Mouse (Mus musculus) layer of hippocampus, postnatal 14 days (tissue): ENCODE results near the gene Hoxa1. TPM values are rescaled to one million over a fixed set of nuclear protein-coding genes. Genes with fewer than 3 reads are reported as not detected.
A peak's percentile ranks its signal among the peaks of the same experiment; 100 is the strongest.

ENCODE experiments used
- DNase-seq, 2 experiments: peaks; one replicate each; pipeline ENCODE4 v3.0.0; 2021 to 2022; ENCODE audit warnings: low spot score in 2 of 2, mixed read lengths in 1 of 2
- total RNA-seq, 2 experiments: library from RNA; stranded (reverse); gene quantifications; 2 replicates each; pipeline ENCODE4 v1.2.3; 2021

The Hoxa1 gene
- total RNA-seq, 2 experiments from 2014 or later, result not detected

GRCm38 (mm10) chr6:52160511-52161335 lies 2.6 kb upstream of the Hoxa1 start:
- no peak for DNase-seq

DNA sequence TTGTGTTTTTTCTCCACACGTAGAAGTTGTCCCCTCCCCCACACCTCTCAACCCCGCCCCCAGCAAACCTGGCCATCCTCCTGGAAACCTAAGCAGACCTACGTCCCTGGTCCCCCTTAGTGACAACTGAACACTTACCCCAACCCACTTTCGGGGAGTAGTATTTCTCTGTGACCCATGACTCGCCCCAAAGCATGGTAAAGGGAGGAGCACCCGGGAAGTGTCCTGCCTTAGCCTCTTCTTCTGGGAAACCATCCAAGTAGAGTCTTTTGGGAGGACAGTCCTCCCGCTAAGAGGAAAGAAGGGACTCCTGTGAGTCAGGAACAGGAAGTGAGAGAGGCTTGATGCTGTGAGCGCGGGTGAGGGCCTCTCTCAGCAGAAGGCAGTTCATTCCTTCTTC lies 1.9 kb upstream of the Hoxa1 start:
- no peak for DNase-seq

DNA sequence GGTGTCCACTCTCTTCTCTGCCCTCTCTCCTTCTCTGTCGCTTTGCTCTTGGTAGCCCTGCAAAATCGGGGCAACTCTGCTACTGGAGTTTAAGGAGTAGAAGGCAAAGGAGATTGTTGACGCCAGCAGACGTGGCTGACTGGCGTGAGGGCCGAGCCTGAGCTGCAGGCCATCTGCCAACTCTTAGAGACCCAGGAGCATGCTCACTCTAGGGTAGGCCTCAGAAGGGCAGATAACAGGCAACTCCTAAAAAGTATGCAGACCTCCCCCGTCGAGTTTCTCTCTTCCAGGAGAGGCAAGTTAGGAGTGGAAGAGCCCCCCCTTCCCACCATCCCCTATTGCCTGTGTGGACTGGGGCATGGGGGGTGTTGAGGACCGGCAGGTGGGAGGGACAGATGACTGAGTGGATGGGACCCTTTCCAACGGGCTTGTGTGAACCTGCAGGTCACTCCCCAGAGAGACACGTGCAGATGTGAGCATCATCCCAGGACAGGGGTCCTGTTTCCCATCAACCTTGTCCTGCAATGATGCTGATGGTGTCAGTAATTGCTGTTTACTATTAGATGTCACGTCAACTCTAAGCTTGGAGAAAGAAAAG lies 1.1 kb upstream of the Hoxa1 start:
- no peak for DNase-seq

- no peak for DNase-seq
Observed at GRCm38 (mm10) chr6:52157466-52158275, 446 bp downstream of the Hoxa1 start.

DNA sequence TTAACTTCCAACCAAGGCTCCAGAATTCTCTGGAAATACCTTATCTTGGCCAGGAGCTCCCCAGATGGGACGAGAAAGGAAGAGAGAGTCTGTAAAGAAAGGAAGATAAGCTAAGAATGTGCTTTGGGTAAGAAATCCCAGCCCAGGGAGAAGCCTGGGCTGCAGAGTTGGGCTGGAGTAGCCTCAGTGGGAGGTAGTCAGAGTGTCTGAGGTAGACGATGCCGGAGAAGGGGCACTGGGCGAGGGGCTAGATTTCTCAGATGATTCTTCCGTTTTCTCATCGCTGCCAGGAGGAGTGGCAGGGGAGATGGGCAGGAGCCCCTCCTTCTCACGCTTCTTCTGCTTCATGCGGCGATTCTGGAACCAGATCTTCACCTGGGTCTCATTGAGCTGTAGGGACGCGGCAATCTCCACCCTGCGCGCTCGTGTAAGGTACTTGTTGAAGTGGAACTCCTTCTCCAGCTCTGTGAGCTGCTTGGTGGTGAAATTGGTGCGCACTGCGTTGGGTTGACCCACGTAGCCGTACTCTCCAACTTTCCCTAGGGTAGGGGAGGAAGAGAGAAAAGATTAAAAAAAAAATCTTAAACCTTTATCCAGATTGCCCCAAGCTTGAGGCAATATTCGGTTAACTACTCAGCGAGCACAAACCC lies 1.4 kb downstream of the Hoxa1 start:
- no peak for DNase-seq

- DNase-seq, result no peak
Observed at GRCm38 (mm10) chr6:52155471-52155870, 2.6 kb downstream of the Hoxa1 start.

- no peak for DNase-seq
Observed at GRCm38 (mm10) chr6:52154044-52154443, 4.1 kb downstream of the Hoxa1 start.

GRCm38 (mm10) chr6:52153270-52153669 lies 4.8 kb downstream of the Hoxa1 start:
- DNase-seq, result no peak

DNA sequence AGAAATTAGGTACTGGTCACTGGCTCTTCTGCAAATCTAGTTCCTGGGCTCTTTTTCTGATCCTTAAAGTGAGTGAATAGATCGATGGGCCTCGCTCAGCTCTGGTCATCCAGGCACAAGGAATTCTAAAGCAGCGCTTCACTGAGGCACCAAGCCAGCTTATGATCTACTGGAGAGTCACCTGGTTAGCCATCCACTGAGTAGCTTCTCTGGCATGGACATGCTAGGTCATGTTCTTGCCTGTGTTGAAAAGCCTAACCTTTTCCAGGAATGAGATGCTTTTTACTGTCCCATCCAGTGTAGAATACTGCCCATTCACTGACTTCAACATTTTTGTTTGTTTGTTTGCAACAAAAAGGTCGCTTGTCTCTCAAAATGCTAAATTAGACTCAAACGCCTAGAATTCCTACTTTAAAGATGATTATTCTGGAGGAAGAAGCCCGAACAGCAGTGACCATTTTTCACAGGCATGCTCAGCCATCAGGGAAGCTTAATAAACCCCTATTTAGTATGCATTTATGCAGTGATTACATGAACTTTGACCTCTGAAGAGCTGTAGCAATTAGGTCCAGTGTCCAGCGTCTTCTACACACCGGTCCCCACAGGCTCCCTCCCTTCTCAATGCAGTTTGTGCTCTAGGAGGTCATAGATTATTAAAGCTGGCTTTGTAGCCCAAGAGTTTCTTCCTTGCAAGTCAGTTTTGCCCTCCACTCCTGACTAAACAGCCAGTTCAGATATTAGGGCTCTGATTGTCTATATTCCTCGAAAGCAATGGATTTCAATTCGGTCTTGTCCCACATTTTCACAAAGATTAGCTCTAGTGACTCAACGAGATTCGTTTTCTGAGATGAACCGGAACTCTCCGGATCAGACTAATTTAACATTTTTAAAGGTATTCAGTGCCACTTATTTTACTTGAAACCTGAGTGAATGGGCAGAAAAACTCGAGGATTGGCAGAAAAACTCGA lies 5.6 kb downstream of the Hoxa1 start:
- DNase-seq, result no peak

DNA sequence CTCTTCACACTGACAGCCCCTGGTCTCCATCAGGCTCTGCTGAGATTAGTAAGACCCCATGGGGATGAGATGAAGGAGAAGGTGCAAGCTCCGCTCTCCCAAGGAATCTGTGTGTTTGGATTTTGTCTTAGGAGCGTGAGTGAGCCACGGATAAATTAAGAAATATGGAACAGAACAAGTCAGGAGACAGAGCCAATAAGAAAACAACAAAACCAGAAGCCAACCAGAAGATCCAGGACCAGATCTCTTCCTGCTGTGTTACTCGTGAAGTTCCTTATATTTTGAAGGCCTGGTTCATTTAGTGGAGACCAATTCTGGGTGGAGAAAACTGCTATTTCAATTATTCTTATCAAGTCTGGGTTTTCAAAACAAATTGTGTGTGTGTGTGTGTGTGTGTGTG lies 6.5 kb downstream of the Hoxa1 start:
- DNase-seq, result no peak

DNA sequence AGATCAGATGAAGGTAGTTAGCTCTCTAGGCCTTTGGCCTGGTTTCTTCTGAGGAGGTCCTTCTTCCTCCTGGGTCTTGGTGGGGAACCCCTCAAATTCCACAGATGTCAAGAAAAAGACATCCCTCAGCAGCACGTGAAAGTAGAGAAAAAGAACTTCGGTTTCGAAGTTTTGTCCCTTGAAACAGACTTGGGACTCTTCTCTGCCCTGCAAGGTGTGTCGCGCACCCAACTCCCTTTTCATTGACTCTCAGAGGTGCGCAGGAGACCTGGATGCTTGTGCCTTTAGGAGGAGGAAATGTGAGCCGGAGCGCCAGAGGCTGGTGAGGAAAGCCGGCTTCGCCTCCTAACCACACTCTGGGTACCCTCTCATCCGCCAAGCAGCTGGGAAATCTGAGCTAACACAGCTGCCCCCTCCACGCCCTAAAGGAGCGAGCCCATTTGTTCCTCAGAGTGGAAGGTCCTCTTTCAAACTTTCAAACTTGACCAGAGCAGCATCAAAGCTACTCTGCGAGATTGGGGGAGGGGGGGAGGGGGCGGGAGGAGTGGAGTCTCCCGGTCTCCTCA lies 7.6 kb downstream of the Hoxa1 start:
- no peak for DNase-seq

- DNase-seq, result no peak
Observed at GRCm38 (mm10) chr6:52139115-52139514, 19.0 kb downstream of the Hoxa1 start.

GRCm38 (mm10) chr6:52138576-52138975 lies 19.5 kb downstream of the Hoxa1 start:
- no peak for DNase-seq

DNA sequence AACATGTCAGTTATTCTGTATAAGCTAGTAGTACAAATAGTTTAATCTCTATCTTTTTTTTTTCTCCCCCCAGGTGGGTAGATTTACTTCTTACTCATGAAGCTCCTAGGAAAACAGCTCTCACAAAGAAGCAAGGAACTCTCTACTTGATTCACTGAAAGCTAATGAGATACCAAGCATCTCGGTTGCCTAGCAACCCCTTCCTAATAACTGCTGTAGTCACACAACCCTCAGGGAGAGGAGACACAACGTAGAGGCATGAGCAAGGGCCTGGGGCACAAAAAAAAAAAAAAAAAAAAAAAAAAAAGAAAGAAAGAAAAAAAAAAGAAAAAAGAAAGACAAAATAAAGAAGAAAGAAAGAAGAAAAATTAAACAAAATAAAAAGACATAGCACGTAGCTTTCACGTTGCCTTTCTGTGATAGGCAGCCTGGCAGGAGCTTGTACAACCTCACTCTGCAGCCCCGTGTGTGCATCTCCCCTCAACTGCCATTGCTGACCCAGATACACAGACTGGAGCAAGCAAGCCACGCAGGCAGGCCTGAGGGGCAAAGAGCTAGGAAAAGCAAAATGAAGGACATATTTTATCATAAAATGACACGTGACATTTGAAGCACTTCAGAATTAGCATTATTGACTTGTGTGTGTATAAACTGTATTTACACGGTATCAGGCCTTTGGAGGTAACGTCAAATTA lies 20.1 kb downstream of the Hoxa1 start:
- DNase-seq, result no peak

DNA sequence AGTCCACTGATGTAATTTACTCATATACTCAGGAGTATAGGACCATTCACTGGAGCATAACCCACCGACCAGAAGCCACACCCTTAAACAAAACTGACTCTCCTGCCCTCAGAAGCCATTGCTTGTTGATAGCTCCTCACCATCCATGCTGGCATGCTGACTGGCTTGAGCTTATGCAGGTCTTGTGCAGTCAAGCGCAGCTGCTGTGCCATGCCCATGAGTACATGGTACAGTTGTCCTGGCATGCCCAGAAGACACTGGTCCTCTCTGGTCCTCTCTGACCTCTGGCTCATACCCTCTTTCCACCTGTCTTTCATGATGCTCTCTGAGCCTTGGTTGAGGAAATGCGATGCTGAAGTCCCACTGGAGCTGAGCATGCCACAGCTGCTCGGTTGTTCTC lies 34.4 kb downstream of the Hoxa1 start:
- DNase-seq, result no peak

- DNase-seq, result no peak
Observed at GRCm38 (mm10) chr6:52121173-52121572, 36.9 kb downstream of the Hoxa1 start.

DNA sequence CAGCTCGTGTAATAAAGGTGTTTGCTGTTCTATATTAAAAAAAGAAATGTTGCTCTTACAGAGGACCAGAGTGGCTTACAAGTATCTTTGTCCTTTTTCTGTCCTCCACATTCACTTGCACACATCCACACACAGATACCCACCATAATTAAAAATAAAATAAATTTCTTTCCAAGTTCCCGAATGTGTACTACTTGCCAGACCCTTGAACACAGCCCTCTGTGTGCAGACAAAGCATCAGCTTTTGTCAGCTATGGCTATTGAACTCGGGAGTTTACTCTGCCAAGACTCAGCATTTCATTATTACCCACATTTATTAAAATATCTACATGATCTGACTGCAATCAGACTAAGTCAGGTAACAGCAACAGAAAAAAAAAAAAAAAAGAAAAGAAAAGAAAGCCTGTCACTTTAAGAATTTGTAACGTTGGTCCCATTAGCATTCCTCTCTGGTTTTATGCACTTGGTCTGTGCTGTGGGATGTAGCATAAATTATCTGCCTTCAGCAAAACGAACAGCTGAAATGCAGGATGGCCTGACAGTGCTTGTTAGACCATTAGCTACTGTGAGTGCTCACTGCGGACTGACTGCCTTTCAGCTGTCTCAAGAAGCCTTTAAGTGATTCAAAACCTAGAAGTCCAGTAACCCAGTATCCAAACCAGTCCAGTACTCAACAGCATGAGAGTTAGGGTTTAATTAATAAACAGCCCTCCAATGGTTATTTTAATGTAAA lies 39.0 kb downstream of the Hoxa1 start:
- peak; percentile 7 to 35 for DNase-seq

DNA sequence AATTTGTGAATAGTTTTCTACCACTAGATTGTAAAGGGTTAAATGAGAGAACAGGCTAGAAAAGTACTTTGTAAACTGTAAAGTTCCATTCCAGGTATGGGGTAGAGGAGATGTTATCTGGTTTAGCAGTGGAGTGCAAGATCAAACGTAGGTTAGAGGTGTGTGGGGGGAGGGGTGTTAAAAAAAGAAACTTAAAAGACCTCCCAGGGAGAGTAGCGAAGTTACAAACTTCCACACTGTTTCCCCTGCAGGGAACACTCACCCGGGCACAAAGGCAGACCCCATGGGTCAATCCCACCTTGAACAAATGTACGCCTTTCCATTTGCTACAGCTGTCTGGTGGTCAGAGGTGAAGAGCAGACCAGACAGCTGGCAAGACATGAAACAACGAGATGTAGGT lies 42.2 kb downstream of the Hoxa1 start:
- DNase-seq, result no peak

GRCm38 (mm10) chr6:52111846-52112245 lies 46.3 kb downstream of the Hoxa1 start:
- DNase-seq, result no peak
